Mouse (Mus musculus) gastrocnemius, postnatal 36 days (tissue): ENCODE data around the gene Agbl5. TPM values are rescaled to one million over a fixed set of nuclear protein-coding genes. Genes with fewer than 3 reads are reported as not detected.
A peak's percentile ranks its signal among the peaks of the same experiment; 100 is the strongest.
"Not testable (repeated sequence)": the region's sequence is repeated elsewhere in the genome, so short reads cannot be mapped to it uniquely, and the experiment has no call there.

Experiments
- DNase-seq, 2 experiments: peaks; one replicate each; pipeline ENCODE4 v3.0.0; 2022
- intact Hi-C: fragments of 180-260 bp; cut with DNase I; formaldehyde crosslinking; loops from one replicate; pipeline ENCODE4 v1.15.1; 2025
- long read RNA-seq, 2 experiments: library from polyadenylated mRNA; stranded (forward); transcript quantifications; one replicate each; pipeline ENCODE4 v2.0.0; 2021
- total RNA-seq, 2 experiments: library from RNA; stranded (reverse); gene quantifications; 2 replicates each; pipeline ENCODE4 v1.2.3; 2021

Gene Agbl5
- 1 to 10 TPM; 1.6 to 3.0 TPM for total RNA-seq
- long read RNA-seq, experiment 1, partial matches to known transcripts = 0 of 1 reads
- long read RNA-seq, experiment 1, other reads (novel, unspliced or antisense) = 1 of 1 reads
- long read RNA-seq, experiment 2 = 0 reads

- intact Hi-C loops = loop anchor here (2.0 kb wide), 1 partner anchor 18 kb away; the partner anchor contains the start of gene Ost4
- peak; percentile 84 to 90 for DNase-seq
Measured at GRCm38 (mm10) chr5:30888337-30889087, at the start of gene Agbl5. Gene Agbl5 (plus strand): TSS chr5:30888694.

GRCm38 (mm10) chr5:30839731-30840130 is 48.8 kb upstream of the Agbl5 start:
- no peak for DNase-seq
- intact Hi-C loops = no loop called here

GRCm38 (mm10) chr5:30841896-30842295 is 46.6 kb upstream of the Agbl5 start:
- intact Hi-C loops = no loop called here
- no peak for DNase-seq

- DNase-seq = no peak
- intact Hi-C loops = no loop called here
Measured at GRCm38 (mm10) chr5:30849891-30850555, 38.5 kb upstream of the Agbl5 start.

GRCm38 (mm10) chr5:30850556-30850925 is 38.0 kb upstream of the Agbl5 start:
- intact Hi-C loops = no loop called here

GRCm38 (mm10) chr5:30853522-30853921 is 35.0 kb upstream of the Agbl5 start:
- no peak for DNase-seq
- intact Hi-C loops = no loop called here

More at GRCm38 (mm10) chr5:30850556-30850925, 38.0 kb upstream of the Agbl5 start:
- no peak for DNase-seq

- DNase-seq = no peak
- intact Hi-C loops = loop anchor here (1.0 kb wide), 1 partner anchor 49 kb away; no protein-coding TSS in a partner anchor
Measured at GRCm38 (mm10) chr5:30855674-30856073, 32.8 kb upstream of the Agbl5 start.

GRCm38 (mm10) chr5:30856124-30856523 is 32.4 kb upstream of the Agbl5 start:
- DNase-seq = no peak
- intact Hi-C loops = no loop called here

GRCm38 (mm10) chr5:30863852-30864251 is 24.6 kb upstream of the Agbl5 start:
- intact Hi-C loops = no loop called here
- DNase-seq = no peak

GRCm38 (mm10) chr5:30864322-30864721 is 24.2 kb upstream of the Agbl5 start:
- intact Hi-C loops = no loop called here
- no peak for DNase-seq

GRCm38 (mm10) chr5:30866871-30867270 is 21.6 kb upstream of the Agbl5 start:
- no peak for DNase-seq
- intact Hi-C loops = loop anchor here (5.0 kb wide), 1 partner anchor 55 kb away; the partner anchor contains the start of gene Mapre3

GRCm38 (mm10) chr5:30867712-30868111 is 20.8 kb upstream of the Agbl5 start, which contains the start of gene Tmem214:
Gene Tmem214 (plus strand): TSS chr5:30868012.
- intact Hi-C loops = loop anchor here (5.0 kb wide), 1 partner anchor 55 kb away; the partner anchor contains the start of gene Mapre3
- DNase-seq = no peak

GRCm38 (mm10) chr5:30868981-30869380 is 19.5 kb upstream of the Agbl5 start:
- intact Hi-C loops = loop anchor here (5.0 kb wide), 1 partner anchor 57 kb away; the partner anchor contains the start of gene Mapre3
- DNase-seq = no peak

- intact Hi-C loops = loop anchor here (5.0 kb wide), 1 partner anchor 57 kb away; the partner anchor contains the start of gene Mapre3
- peak; percentile 87 to 88 for DNase-seq
Measured at GRCm38 (mm10) chr5:30869405-30870130, 18.9 kb upstream of the Agbl5 start.

GRCm38 (mm10) chr5:30870131-30870406 is 18.4 kb upstream of the Agbl5 start:
- DNase-seq = no peak
- intact Hi-C loops = no loop called here

GRCm38 (mm10) chr5:30872574-30872973 is 15.9 kb upstream of the Agbl5 start:
- intact Hi-C loops = no loop called here
- no peak for DNase-seq

- no peak for DNase-seq
Measured at GRCm38 (mm10) chr5:30874365-30874764, 14.1 kb upstream of the Agbl5 start.

GRCm38 (mm10) chr5:30878616-30879015 is 9.9 kb upstream of the Agbl5 start:
- DNase-seq = no peak
- intact Hi-C loops = no loop called here

More at GRCm38 (mm10) chr5:30874365-30874764, 14.1 kb upstream of the Agbl5 start:
- intact Hi-C loops = no loop called here

- DNase-seq = no peak
- intact Hi-C loops = no loop called here
Measured at GRCm38 (mm10) chr5:30879347-30879943, 9.0 kb upstream of the Agbl5 start.

- intact Hi-C loops, DNase-seq: not testable (repeated sequence)
Measured at GRCm38 (mm10) chr5:30881839-30882238, 6.7 kb upstream of the Agbl5 start.
